Mouse (Mus musculus) liver (tissue): ENCODE measurements at regions not wholly inside any gene's neighbourhood (a gene's known extent, or its start where the extent isn't known, plus 50 kb on each side); places are given as distances from the start of the nearest gene placed in this dataset.

Source experiments
- DNase-seq: peaks from one replicate; pipeline ENCODE4 v3.0.0-alpha.2; 2020; ENCODE audit warnings: mixed read lengths

DNA sequence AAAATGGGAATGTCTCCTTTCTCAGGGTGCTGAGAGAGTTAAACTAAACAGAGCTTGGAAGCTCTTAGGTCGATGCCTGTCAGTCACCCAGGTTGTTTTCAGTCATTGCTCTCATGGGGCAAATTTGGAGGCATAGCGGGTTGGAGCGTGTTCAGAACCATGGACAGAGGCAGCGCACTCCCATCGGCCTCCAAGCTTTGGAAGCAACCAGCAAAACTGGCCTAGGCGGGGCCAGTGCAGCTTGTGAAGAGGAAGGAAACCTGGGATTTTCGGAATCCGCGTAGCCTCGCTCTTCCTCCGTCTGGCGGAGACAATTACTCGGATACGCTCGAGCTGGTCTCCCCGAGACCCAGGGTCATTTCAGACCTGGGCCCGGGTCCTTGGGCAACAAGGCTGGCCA lies 63.4 kb upstream of the Pax2 start:
- DNase-seq: peak; percentile 61

DNA sequence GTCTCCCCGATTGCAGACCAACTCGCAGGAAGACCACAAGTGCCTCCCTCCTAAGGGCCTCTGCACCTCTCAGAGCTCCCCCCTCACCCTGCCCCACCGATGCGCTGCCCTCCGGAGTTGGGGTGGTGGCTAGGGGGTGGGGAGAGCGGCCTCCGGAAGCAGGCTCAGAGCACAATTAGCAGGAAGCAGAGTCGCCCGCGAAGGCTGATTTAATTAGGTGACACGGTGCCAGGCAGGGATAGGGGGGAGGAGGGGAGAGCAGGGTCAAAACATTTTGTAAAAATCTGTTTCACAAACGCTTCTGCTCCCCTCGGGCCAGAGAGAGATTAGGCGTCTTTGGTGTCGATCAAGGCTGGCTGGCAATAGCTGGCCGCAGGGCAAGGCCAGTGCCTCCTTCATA lies 63.0 kb upstream of the Pax2 start:
- no peak for DNase-seq

DNA sequence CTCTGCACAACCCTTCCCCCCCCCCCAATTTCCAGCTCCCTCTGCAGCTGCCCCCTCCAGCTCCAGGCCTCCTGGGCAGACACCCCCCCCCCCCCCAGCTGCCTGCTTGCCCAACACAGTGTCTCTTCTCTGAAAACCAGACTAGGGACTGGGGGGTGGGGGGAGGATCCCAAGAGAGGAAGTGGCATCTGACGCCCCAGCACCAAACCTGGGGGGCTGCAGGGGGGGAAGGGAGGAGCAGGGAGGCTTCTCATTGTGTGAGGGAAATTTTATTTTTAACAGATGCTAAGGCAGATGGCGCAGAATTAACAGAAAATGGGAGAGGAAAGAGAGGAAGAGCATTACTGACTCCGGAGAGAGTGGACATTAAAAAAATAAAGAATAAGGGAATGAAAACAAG lies 60.5 kb upstream of the Pax2 start:
- no peak for DNase-seq

- no peak for DNase-seq
These were observed 59.7 kb upstream of the Pax2 start for GRCm38 (mm10) chr19:44696059-44696712.

- DNase-seq: no peak
These were observed 59.1 kb upstream of the Pax2 start for GRCm38 (mm10) chr19:44696773-44697172.

DNA sequence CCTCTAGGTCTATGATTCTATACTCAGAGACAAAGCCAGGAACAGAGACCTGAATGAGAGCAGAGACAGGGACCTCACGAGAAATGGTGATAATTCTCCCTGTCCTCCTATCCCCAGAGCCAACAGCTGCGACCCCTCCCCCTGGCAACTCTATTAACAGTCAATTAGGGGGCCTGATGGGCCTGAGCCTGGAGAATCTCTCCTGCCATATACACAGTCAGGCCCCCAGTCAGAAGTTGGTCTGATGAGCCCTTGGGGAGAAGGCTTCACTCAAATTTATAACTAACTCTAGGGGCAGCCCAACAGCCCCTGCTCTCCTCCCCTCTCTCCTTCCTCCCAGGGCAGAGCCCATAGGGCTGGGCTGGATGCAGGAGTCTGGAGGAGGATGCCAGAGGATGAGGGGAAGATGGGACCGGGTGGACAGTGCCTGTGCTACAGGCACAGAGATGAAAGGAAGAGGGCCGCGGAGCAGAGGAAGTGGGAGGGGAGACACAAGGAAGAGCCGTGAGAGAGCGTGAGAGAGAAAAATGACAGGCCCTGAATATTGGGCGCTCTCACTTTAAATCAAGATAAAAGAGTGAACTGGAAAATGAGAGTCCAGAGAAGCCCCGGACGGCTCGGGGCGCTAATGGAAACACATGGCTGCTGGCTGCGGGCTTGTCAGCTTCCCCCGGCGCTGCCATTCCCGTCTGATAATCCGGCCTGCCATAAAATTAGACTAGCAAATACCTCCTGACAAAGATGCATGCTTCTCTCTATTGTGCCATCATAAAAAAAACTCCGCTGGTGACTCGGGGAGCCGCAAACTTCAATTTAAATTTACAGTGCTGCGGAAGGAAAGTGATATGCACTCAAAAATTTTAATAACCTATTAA lies 57.2 kb upstream of the Pax2 start:
- DNase-seq: no peak
